Mouse (Mus musculus): Measurements from ENCODE around the gene Pbx4. TPM values are rescaled to one million over a fixed set of nuclear protein-coding genes. Genes with fewer than 3 reads are reported as not detected.

Pbx4 gene
- polyA plus RNA-seq, 1 experiment from 2014 or later: 42.5 TPM

DNA sequence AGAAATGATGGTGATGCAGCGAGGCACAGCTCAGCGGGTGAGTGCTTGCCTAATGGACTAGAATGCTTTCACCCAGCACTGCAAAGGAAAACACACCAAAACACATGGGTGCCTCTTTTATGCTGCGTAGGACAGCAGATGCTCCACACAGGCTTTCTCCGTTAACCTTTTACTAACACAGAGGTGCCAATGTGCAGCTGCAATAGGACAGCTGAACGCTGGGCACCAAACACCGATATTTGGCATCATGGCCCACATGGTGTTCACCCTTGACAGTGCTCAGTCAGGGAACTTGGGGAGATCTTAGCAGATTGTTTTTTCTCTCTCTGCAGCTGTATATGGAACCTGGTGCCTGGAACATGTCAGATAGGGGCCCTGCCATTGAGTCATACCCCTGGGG, 37.4 kb upstream of the Pbx4 start:
- H3K4me2 ChIP-seq (replicated peaks; ENCODE audit: low read depth, low read length): no peak overlapping the region
- no peak overlapping the region for H3K9ac ChIP-seq (ENCODE audit: low read depth, low read length)
- no peaks in the 10 kb centered on the region for H3K27me3 ChIP-seq (ENCODE audit: control insufficient read depth, insufficient read depth, low read length)
- H3K27ac ChIP-seq (ENCODE audit: low read depth, low read length): no peak overlapping the region
- no peak for DNase-seq (ENCODE audit: low spot score)
- no peak for ATAC-seq (ENCODE audit: low FRiP score)
- H3K4me1 ChIP-seq (replicated peaks; ENCODE audit: control insufficient read depth, insufficient read depth, low read length): 0 out of 2 replicates have a peak, but pooled peaks cover 2% of the 10 kb centered on the region
- peaks cover 28% of the 10 kb centered on the region for H3K36me3 ChIP-seq (ENCODE audit: control insufficient read depth, insufficient read depth, low read length)
- H3K9me3 ChIP-seq (ENCODE audit: control insufficient read depth, low read length): no peaks in the 10 kb centered on the region
- no peak overlapping the region for H3K4me3 ChIP-seq (ENCODE audit: low read depth, low read length)
- 91% methylated on average over 6 of the region's 6 CpGs for WGBS

DNA sequence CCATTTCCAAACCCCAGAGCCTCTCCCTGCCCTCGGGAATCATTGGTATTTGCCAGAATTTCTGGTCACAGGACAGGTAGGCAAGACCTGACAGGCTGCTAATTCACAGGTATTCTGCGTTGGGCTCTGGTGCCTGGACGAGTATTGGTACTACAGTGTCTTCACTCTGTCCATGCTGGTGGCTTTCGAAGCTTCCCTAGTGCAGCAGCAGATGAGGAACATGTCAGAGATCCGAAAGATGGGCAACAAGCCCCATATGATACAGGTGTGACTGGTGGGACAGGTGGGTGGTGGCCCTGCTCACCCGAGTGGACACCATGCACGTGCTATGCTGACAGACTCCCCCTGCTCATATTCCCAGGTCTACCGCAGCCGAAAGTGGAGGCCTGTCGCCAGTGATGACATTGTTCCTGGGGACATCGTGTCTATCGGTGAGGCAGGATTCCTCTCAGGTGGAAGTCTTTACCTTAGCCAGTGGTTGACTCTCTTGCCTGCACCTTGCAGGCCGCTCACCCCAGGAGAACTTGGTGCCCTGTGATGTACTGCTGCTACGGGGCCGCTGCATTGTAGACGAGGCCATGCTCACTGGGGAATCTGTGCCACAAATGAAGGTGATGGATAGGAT, 35.5 kb upstream of the Pbx4 start:
- Histone ChIP-seq H3K4me3 (ENCODE audit: low read depth, low read length) (no peak overlapping the region), H3K4me1 (replicated peaks; ENCODE audit: control insufficient read depth, insufficient read depth, low read length) (0 out of 2 replicates have a peak, but pooled peaks cover 2% of the 10 kb centered on the region), H3K9ac (ENCODE audit: low read depth, low read length) (no peak overlapping the region), H3K9me3 (ENCODE audit: control insufficient read depth, low read length) (no peaks in the 10 kb centered on the region), H3K4me2 (replicated peaks; ENCODE audit: low read depth, low read length) (no peak overlapping the region), H3K27me3 (ENCODE audit: control insufficient read depth, insufficient read depth, low read length) (no peaks in the 10 kb centered on the region), H3K36me3 (ENCODE audit: control insufficient read depth, insufficient read depth, low read length) (peaks cover 35% of the 10 kb centered on the region), H3K27ac (ENCODE audit: low read depth, low read length) (no peak overlapping the region)
- DNase-seq (ENCODE audit: low spot score) (no peak), ATAC-seq (ENCODE audit: low FRiP score) (no peak)
- 97% methylated on average over 16 of the region's 16 CpGs for WGBS

DNA sequence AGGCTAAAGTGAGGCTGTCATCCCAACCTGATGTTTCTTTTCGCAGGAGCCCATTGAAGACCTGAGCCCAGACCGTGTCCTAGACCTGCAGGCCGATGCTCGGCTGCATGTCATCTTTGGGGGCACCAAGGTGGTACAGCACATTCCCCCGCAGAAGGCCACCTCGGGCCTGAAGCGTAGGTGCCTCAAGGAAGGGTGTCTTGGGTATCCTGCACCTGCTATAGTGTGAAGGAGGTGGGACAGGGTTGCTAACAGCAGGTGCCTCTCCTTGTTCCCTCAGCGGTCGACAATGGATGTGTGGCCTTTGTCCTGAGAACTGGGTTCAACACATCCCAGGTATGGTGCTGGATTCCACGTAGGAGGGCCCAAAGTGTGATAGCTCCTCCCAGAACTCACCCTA, 34.6 kb upstream of the Pbx4 start:
- 94% methylated on average over 10 of the region's 10 CpGs for WGBS
- H3K27me3 ChIP-seq (ENCODE audit: control insufficient read depth, insufficient read depth, low read length): no peaks in the 10 kb centered on the region
- ATAC-seq (ENCODE audit: low FRiP score) (no peak), DNase-seq (ENCODE audit: low spot score) (no peak)
- 0 out of 2 replicates have a peak, but pooled peaks cover 2% of the 10 kb centered on the region for H3K4me1 ChIP-seq (replicated peaks; ENCODE audit: control insufficient read depth, insufficient read depth, low read length)
- no peak overlapping the region for H3K4me3 ChIP-seq (ENCODE audit: low read depth, low read length)
- H3K36me3 ChIP-seq (ENCODE audit: control insufficient read depth, insufficient read depth, low read length): peaks cover 35% of the 10 kb centered on the region
- no peak overlapping the region for H3K9ac ChIP-seq (ENCODE audit: low read depth, low read length)
- H3K27ac ChIP-seq (ENCODE audit: low read depth, low read length): no peak overlapping the region
- H3K4me2 ChIP-seq (replicated peaks; ENCODE audit: low read depth, low read length): no peak overlapping the region
- H3K9me3 ChIP-seq (ENCODE audit: control insufficient read depth, low read length): no peaks in the 10 kb centered on the region

DNA sequence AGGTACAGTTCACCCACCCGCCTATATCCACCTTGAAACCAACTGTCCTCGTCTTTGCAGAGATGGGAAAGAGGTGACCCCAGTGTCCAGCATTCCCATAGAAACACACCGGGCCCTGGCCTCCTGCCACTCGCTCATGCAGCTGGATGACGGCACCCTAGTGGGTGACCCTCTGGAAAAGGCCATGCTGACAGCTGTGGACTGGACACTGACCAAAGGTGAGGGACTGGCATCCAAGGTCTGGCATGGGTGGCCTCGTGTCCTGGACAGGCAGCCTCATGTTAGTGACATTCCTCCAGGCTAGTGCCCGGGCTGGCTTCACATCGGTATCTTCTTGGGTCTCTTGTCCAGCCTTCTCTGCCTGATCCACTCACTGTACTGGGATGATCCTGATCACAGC, 33.0 kb upstream of the Pbx4 start:
- Histone ChIP-seq H3K27ac (ENCODE audit: low read depth, low read length) (no peak overlapping the region), H3K36me3 (ENCODE audit: control insufficient read depth, insufficient read depth, low read length) (peaks cover 35% of the 10 kb centered on the region), H3K9ac (ENCODE audit: low read depth, low read length) (no peak overlapping the region), H3K4me2 (replicated peaks; ENCODE audit: low read depth, low read length) (no peak overlapping the region), H3K4me1 (replicated peaks; ENCODE audit: control insufficient read depth, insufficient read depth, low read length) (no peaks in the 10 kb centered on the region), H3K27me3 (ENCODE audit: control insufficient read depth, insufficient read depth, low read length) (no peaks in the 10 kb centered on the region), H3K4me3 (ENCODE audit: low read depth, low read length) (no peak overlapping the region), H3K9me3 (ENCODE audit: control insufficient read depth, low read length) (no peaks in the 10 kb centered on the region)
- no peak for DNase-seq (ENCODE audit: low spot score)
- 86% methylated on average over 8 of the region's 8 CpGs for WGBS
- ATAC-seq (ENCODE audit: low FRiP score): no peak

DNA sequence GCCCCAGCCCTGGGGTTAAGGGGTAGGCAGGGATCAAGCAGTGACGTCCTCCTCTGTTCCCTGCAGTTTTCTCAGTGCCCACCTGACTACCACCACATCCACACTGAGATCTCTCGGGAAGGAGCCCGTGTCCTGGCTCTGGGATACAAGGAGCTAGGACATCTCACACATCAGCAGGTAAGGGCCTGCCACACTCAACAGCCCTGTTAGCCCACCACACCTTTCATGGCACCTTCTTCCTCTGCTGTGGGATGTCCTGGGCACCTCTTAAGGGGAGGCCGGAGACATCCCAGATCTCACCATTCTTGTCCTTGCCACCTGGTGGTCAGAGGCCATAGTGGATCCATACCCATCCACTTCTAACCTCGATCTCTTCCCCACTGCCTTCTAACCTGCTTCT, 32.3 kb upstream of the Pbx4 start:
- WGBS: 96% methylated on average over 5 of the region's 5 CpGs
- H3K9ac ChIP-seq (ENCODE audit: low read depth, low read length): no peak overlapping the region
- no peak overlapping the region for H3K4me2 ChIP-seq (replicated peaks; ENCODE audit: low read depth, low read length)
- H3K4me3 ChIP-seq (ENCODE audit: low read depth, low read length): no peak overlapping the region
- H3K36me3 ChIP-seq (ENCODE audit: control insufficient read depth, insufficient read depth, low read length): peaks cover 35% of the 10 kb centered on the region
- no peak overlapping the region for H3K27ac ChIP-seq (ENCODE audit: low read depth, low read length)
- no peaks in the 10 kb centered on the region for H3K4me1 ChIP-seq (replicated peaks; ENCODE audit: control insufficient read depth, insufficient read depth, low read length)
- no peak for DNase-seq (ENCODE audit: low spot score)
- ATAC-seq (ENCODE audit: low FRiP score): no peak
- H3K9me3 ChIP-seq (ENCODE audit: control insufficient read depth, low read length): no peaks in the 10 kb centered on the region
- no peaks in the 10 kb centered on the region for H3K27me3 ChIP-seq (ENCODE audit: control insufficient read depth, insufficient read depth, low read length)

DNA sequence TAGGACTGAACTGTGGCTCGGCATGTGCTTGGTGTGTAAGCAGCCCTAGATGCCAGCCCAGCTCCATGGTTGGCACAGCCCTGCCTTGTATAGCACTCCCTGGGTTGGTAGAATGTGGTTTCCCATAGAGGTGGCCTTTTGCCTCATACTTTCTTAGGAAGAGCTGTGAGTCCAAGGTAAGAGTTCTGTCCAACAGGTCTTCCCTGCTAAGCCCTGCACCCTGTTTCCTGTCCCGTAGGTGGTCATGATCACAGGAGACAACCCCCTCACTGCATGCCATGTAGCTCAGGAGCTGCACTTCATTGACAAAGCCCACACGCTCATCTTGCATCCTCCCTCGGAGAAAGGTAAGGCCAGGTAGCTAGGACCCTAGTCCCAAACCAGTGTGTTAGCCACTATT, 30.5 kb upstream of the Pbx4 start:
- H3K27ac ChIP-seq (ENCODE audit: low read depth, low read length): no peak overlapping the region
- H3K4me3 ChIP-seq (ENCODE audit: low read depth, low read length): no peak overlapping the region
- over 99% methylated on average over 4 of the region's 4 CpGs for WGBS

DNA sequence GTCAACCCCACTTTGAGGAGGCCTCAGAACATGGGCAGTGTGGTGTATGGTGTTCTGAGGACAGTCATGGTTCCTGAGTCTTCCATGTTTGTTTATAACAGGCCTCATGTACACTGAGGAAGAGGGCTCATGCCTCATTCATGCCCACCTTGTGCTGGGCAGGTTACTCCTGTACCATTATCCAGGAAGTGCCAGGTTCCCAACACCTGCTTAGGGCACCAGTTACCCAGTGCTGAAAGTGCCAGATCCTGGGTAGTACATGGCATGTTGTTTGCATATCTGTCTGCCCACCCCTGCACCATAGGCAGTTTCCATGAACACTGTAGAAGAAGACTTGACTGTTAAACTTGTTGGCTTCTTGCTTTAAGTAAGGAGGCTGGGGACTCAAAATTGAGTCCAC, 30.1 kb upstream of the Pbx4 start:
- no peaks in the 10 kb centered on the region for H3K9me3 ChIP-seq (ENCODE audit: control insufficient read depth, low read length)
- no peak overlapping the region for H3K27ac ChIP-seq (ENCODE audit: low read depth, low read length)
- ATAC-seq (ENCODE audit: low FRiP score): no peak
- no peaks in the 10 kb centered on the region for H3K4me1 ChIP-seq (replicated peaks; ENCODE audit: control insufficient read depth, insufficient read depth, low read length)
- no peaks in the 10 kb centered on the region for H3K27me3 ChIP-seq (ENCODE audit: control insufficient read depth, insufficient read depth, low read length)
- peaks cover 39% of the 10 kb centered on the region for H3K36me3 ChIP-seq (ENCODE audit: control insufficient read depth, insufficient read depth, low read length)
- no peak overlapping the region for H3K4me3 ChIP-seq (ENCODE audit: low read depth, low read length)
- DNase-seq (ENCODE audit: low spot score): no peak
- no peak overlapping the region for H3K4me2 ChIP-seq (replicated peaks; ENCODE audit: low read depth, low read length)
- H3K9ac ChIP-seq (ENCODE audit: low read depth, low read length): no peak overlapping the region

More for the DNA sequence above, 30.5 kb upstream of the Pbx4 start:
- Histone ChIP-seq H3K27me3 (ENCODE audit: control insufficient read depth, insufficient read depth, low read length) (no peaks in the 10 kb centered on the region), H3K4me1 (replicated peaks; ENCODE audit: control insufficient read depth, insufficient read depth, low read length) (no peaks in the 10 kb centered on the region), H3K9ac (ENCODE audit: low read depth, low read length) (no peak overlapping the region), H3K36me3 (ENCODE audit: control insufficient read depth, insufficient read depth, low read length) (peaks cover 39% of the 10 kb centered on the region), H3K9me3 (ENCODE audit: control insufficient read depth, low read length) (no peaks in the 10 kb centered on the region), H3K4me2 (replicated peaks; ENCODE audit: low read depth, low read length) (no peak overlapping the region)
- no peak for DNase-seq (ENCODE audit: low spot score)
- no peak for ATAC-seq (ENCODE audit: low FRiP score)

DNA sequence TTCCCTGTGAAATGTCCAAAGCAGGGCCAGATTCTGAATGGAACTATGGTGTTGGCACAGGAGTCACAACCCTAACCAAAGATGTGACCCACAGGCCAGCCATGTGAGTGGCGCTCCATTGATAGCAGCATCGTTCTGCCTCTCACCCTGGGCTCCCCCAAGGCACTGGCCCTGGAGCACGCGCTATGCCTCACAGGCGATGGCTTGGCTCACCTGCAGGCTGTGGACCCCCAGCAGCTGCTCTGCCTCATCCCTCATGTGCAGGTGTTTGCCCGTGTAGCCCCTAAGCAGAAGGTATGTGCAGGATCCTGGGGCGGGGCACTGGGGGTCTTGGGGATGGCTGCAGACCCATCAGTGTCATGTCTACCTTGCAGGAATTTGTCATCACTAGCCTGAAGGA, 28.9 kb upstream of the Pbx4 start:
- H3K27ac ChIP-seq (ENCODE audit: low read depth, low read length): no peak overlapping the region
- WGBS: 93% methylated on average over 7 of the region's 7 CpGs
- peaks cover 41% of the 10 kb centered on the region for H3K36me3 ChIP-seq (ENCODE audit: control insufficient read depth, insufficient read depth, low read length)
- H3K4me2 ChIP-seq (replicated peaks; ENCODE audit: low read depth, low read length): no peak overlapping the region
- ATAC-seq (ENCODE audit: low FRiP score) (no peak), DNase-seq (ENCODE audit: low spot score) (no peak)
- no peak overlapping the region for H3K4me3 ChIP-seq (ENCODE audit: low read depth, low read length)
- H3K4me1 ChIP-seq (replicated peaks; ENCODE audit: control insufficient read depth, insufficient read depth, low read length): no peaks in the 10 kb centered on the region
- H3K9me3 ChIP-seq (ENCODE audit: control insufficient read depth, low read length): no peaks in the 10 kb centered on the region
- no peak overlapping the region for H3K9ac ChIP-seq (ENCODE audit: low read depth, low read length)
- no peaks in the 10 kb centered on the region for H3K27me3 ChIP-seq (ENCODE audit: control insufficient read depth, insufficient read depth, low read length)

DNA sequence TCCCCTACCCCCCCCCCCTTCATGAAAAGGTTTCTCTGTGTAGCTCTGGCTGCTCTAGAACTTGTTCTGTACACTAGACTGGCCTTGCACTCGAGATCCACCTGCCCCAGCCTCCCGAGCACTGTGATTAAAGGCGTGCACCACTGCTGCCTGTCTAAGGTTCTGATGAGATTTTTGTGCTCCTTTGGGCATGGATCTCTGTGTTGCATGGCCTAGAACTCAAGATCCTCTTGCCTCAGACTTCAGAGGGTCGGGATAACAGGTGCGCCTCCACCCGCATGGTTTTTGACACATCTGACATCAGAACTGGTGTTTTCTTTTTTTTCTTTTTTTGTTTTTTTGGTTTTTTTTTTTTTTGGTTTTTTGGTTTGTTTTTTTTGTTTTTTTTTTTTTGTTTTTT, 27.8 kb upstream of the Pbx4 start:
- H3K36me3 ChIP-seq (ENCODE audit: control insufficient read depth, insufficient read depth, low read length): peaks cover 34% of the 10 kb centered on the region
- ATAC-seq (ENCODE audit: low FRiP score) (no peak), DNase-seq (ENCODE audit: low spot score) (no peak)
- H3K4me3 ChIP-seq (ENCODE audit: low read depth, low read length): no peak overlapping the region
- H3K27ac ChIP-seq (ENCODE audit: low read depth, low read length): no peak overlapping the region
- H3K9ac ChIP-seq (ENCODE audit: low read depth, low read length): no peak overlapping the region
- 95% methylated on average over 6 of the region's 6 CpGs for WGBS
- H3K9me3 ChIP-seq (ENCODE audit: control insufficient read depth, low read length): no peaks in the 10 kb centered on the region
- no peaks in the 10 kb centered on the region for H3K4me1 ChIP-seq (replicated peaks; ENCODE audit: control insufficient read depth, insufficient read depth, low read length)
- no peak overlapping the region for H3K4me2 ChIP-seq (replicated peaks; ENCODE audit: low read depth, low read length)
- H3K27me3 ChIP-seq (ENCODE audit: control insufficient read depth, insufficient read depth, low read length): no peaks in the 10 kb centered on the region

All from hindbrain, embryonic 11.5 days (tissue).